Mouse (Mus musculus) urinary bladder, postnatal 14 days (tissue): ENCODE data around the gene 6430550D23Rik.
A peak's percentile ranks its signal among the peaks of the same experiment; 100 is the strongest.
"Not testable (repeated sequence)": the region's sequence is repeated elsewhere in the genome, so short reads cannot be mapped to it uniquely, and the experiment has no call there.

ENCODE experiments used
- DNase-seq: peaks from one replicate; pipeline ENCODE4 v3.0.0; 2021; ENCODE audit warnings: low spot score

Gene 6430550D23Rik

DNA sequence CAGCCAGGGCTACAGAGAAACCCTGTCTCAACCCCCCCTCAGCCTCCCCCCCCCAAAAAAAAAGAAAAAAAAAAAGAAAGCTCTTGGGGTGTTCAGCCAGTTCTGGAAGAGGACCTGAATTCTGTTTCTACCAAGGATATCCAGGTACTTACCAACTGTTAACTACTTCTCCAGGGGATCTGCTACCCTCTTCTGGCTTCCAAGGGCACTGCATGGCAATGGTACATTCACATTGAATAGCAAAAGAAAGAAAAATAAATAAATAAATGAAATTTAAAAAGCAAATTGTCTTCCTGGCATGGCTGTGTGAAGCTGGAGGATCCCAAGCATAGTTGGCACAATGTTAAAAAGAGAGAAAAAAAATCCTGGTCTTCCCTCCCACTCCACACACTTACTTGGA lies 55.8 kb downstream of the 6430550D23Rik start:
- DNase-seq, result peak; percentile 73

DNA sequence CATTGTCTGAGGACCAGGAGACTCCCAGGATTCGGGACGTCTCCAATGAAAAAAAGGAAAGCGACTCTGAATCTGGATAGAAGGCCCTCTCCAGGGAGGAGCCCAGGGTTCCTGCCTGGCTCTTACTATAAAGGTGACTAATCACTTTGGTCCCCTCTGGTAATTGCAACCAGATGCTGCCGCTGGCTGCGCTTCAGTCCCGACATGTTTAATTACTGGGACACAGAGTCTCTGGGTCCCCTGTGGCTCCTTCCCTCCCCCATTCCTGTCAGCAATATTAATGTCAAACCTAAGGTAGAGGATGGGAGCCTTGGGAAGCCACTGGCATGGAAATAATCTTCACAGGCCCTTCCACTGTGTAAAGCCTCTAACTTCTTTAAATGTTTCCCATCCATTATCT lies 58.4 kb downstream of the 6430550D23Rik start:
- DNase-seq, result no peak

DNA sequence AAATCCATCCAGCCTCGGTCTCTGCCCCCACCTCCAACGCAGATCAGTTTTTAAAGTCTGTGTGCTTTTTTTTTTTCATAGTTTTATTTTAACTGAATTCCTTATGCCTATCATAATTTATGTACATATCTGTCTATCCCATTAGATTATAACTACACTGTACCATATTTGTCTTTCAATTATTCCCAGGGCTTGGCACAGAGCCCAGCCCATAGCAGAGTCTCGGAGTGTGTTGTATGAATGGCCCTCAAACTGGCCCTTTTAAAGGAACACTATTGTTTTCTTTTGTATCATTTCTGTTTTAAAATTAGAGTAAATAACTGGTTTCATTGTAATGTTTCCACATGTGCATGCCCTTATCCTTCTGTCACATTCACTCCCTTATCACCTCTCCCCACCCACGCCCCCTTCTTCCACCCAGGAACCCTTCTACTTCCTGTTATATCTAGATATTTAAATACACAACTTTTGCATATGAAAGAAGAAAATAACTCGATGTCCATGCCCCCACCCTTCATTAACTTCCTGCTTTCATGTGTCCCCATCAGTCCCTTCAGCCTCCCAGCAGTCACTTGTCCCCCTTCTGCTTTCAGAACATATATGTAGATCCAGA lies 60.3 kb downstream of the 6430550D23Rik start:
- DNase-seq, result no peak

DNA sequence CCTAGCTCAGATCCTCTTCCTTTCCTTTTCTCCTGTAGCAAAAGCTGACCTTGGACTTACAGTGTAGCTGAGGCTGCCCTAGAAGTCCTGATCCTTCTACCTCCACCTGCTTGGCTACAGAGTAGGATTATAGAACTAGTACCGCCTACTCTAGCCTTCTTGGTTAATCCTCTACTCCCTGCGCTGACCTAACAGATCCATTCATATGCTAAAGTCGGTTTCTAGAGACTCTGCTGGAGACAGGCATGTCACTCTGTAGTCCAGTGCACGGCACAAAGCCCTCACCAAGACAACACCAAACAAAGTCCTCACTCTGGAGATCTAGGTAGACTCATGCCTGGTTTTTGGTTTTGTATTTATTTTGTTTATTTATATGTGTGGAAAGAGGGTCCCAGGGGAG lies 61.3 kb downstream of the 6430550D23Rik start:
- DNase-seq, result no peak

DNA sequence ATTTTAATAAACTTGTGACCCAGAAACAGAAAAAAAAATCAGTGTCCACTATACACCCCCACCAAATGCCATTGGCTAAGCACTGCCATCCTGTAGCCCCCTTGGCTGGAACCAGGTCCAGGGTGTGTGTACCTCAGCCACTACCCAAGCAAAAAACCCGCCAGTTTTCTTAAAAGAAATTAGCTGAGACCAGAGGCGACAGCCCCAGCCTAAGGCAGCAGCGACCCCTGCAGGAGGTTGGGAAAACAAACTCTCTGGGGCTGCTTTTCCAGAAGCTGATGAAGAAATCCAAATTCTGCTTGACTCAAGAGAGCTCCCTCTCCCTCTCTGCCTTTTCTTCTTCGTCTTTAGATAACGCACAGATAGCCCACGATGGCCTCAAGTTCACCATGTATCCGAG lies 61.7 kb downstream of the 6430550D23Rik start:
- DNase-seq, result peak; percentile 79

DNA sequence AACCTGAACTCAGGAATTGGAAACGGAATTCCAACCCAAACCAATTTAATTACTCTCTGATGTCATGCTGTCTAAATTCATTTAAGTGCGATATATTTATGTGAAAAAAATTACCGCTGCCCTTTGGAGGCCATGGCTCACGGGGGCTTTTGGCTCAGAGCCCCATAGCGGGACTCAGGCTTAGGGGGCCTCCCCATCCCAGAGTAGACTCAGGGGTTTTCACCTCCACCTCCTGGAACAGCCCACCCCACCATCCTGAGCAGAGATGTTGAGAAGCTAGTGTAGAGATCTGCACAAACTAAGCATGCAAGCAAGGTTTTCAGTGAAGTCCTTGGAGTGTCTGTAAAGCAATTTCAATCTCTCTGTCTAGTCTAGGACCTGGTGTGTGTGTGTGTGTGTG lies 62.2 kb downstream of the 6430550D23Rik start:
- no peak for DNase-seq

DNA sequence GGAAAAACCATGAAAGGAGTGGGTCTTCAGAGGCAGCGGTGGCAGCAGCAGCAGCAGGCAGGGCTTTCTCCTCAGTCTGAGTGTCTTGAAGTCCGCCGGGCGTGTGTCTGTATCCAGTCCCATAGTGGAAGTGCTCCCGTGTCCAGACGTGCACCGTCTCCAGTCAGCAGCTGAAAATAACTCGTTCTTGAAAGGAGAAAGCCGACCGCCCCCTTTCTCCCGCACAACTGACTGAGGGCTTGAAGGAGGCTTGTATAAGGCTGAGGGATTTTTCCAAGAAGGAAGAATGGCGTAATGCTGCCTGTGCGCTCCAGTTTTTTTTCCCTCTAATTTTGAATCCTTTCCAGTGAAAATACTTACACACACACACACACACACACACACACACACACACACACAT lies 62.7 kb downstream of the 6430550D23Rik start, which contains the start of gene Gdf5:
Gene Gdf5 (minus strand): TSS at position 244 of the 400 bp plus-strand sequence.
- DNase-seq, result no peak

DNA sequence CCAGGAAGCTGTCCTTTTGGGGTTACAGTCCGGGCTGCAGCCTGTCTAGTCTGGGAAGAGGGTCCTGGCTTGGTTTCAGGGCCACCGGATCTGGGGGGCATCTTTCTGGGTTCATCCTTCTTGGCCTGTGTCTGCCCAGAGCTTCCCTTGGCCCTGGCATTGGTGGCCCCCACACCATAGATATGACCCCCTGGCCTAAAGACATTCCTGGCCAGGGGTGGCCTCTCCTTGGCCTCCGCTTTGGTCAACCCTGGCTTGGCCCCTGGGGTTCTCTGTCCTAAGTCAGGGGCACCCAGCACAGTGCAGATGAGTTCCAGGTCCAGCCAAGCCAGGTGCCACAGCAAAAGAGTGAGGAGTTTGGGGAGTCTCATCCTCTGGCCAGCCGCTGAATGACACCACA lies 63.1 kb downstream of the 6430550D23Rik start:
- no peak for DNase-seq

DNA sequence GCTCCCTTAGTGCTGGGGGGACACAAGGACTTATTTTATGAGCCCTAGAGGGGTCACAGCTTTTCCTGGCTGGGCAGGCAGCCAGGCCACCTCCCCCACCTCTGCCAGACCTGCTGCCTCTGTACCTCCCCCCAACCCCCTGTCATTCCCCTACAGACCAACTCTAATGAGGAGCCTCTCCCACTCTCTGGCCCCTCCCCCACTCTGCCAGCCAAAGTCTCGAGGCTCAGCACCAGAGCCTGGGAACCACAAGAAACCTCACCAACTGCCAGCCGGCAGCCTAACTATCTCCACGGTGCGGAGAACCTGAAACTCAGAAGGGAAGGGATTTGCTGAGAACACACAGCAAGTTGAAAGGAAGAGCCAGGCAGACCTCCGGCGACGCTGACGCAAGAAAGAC lies 64.3 kb downstream of the 6430550D23Rik start:
- DNase-seq, result no peak

DNA sequence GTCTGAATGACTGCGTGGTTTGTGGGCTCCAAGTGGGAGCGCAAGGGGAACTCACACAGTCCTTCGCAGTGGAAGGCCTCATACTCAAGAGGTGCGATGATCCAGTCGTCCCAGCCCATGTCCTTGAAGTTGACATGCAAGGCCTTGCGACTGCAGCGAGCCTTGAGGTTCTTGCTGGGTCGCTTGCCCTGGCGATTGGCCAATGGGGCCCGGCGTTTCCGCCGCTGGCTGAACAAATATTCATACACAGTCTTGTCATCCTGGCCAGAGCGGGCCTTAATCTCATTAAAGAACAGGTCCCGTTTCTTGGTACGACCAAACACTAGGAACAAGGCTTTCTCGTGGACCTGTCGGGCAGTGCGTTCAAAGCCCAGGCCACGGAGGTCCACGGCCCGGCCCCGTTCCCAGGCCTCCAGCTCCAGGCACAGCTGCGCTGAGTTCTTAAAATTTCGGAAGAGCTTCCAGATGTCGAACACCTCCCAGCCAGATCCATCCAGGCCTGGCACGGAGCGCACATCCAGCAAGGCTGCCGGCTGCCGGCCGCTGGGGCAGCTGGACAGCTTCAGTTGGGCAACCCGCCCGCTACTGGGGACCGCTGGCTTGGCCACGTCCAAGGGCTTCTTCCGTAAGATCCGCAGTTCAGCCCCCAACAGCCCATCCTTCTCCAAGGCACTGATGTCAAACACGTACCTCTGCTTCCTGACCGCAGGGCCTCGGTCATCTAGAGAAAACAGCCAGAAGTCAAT lies 65.9 kb downstream of the 6430550D23Rik start:
- DNase-seq, result no peak

DNA sequence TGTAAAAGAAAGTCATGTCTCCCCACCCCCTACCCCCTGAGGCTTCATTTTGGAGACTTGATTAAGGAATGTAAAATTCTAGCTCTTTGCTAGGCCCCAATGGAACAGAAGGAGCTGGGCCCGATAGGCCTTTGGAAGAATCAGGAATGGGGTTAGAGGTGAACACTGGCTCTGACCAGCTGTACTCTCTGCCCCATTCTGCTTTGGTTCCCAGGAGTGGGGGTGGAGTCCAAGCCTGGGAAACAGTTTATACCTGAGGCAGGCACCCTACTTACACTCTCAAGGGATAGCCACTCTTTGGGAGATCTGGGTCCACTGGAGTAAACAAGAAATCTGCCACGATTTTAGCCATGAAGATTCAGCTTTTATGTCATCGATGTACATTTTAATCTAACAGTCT lies 67.1 kb downstream of the 6430550D23Rik start, which contains the start of gene Gm15557:
Gene Gm15557 (plus strand): TSS at position 48 of the 400 bp plus-strand sequence.
- DNase-seq, result no peak

DNA sequence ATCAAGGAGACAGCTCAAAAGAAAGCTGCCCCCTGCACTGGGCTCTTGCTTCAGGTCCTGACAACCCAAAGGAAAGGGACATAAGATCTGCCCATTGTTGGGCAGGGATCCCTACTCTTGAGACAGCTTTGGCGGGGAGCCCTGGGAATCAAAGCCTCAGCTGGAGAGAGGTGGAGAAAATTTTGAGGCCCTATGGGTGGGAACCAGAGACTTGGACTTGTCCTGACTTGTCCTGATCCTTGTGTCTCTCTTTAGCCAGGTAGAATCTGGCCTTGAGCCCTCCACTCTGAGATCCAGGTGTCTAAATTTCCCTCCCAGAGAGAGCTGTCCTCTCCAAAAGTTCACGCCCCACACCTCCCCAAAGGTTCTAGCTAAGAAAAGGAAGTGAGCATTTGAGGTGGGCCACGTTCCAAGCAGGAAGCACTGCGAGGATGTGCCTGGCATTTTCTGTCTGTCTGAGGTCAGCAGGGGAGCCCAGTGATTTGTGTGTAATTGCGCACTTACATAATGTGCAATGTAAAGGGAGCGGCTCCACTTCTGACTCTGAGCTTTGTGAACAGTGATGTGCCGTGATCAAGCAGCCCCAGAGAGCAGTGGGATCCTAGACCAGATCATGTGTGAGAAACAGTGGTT lies 67.8 kb downstream of the 6430550D23Rik start:
- no peak for DNase-seq

DNA sequence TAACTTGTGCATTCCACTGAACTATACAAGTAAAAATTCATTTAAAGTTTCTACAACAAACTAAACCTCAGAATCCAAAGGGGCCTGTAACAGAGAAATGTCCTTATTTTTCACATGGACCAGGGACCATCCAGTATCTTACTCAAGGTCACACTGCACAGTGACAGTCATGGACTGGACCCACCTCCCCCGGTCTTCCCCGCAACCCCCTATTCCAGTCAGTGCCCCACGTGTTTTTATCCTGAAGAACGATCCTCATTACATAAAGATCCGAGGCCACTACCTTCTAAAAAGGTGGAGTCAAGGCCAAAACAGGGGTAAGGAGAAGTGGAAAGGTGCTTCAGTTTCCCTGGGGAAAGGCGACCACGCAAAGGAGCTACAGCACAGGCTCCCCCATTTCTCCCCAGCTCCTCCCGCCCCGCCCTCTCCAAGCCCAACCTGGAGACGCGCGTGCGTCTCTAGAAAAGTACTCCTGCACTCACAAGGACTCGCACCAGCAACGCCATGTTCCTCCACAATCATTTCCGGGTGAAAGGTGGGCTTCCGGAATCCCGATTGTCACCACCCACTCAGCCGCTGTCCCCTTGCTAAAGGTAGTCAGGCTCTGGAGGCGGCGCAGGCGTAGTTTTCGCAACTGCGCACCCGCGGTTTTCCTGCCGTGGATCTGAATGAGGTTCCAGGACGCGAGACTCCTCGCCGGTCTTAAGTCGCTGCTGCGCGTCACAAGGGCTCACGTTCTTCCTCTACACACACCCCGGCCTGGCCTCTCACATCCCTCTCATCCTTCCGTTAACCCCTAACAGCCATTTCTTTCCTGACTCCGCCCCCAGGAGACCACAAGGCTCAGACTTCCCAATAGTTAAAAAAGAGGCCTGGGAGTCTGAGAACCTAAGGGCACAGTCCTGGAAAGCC lies 78.0 kb downstream of the 6430550D23Rik start, which contains the start of gene Uqcc1:
Gene Uqcc1 (minus strand): TSS at position 780 of the 912 bp plus-strand sequence.
- DNase-seq, result peak; percentile 93

DNA sequence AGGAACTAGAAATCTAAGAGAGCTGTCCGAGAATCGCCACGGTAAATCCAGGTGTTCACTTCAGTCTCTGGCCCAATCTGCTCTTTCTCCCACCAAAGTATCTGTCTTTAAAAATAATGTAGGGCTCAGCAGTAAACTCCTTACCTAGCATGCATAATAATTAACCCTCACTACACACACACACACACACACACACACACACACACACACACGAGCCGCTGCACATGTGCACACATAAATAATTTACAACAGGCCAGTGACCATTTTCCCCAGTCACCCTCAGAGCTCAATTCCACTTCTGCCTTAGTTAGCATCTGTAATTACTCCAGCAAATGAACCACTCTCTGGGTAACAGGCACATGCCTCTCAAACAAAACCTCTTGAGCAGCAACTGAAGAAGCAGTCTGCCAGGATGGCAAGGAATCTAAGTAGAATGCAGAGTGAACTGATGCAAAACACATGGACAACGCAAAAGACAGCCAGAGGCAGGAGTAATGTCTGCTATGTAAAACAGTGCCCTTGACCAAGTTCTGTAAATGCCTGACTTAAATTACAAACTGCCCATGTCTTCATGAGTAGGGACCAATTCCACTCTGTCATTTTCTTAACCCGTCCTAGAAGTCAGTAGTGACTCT lies 78.9 kb downstream of the 6430550D23Rik start:
- DNase-seq, result no peak

DNA sequence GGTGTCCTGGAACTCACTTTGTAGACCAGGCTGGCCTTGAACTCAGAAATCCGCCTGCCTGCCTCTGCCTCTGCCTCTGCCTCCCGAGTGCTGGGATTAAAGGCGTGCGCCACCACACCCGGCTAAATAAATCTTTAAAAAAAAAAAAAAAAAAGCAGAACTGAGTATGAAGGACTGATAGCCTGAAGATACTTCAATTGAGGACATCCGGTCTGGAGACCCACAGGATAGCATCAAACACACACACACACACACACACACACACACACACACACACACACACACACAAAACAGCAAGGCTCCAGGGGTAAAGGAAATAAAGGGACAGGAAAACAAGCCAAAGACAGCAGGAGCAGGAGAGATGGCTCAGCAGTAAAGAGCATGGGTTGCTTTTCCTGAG lies 82.6 kb downstream of the 6430550D23Rik start:
- DNase-seq, result not testable (repeated sequence)
